Comparison of ENCODE assay signal across 9 mouse cellular contexts in the genomic region with DNA sequence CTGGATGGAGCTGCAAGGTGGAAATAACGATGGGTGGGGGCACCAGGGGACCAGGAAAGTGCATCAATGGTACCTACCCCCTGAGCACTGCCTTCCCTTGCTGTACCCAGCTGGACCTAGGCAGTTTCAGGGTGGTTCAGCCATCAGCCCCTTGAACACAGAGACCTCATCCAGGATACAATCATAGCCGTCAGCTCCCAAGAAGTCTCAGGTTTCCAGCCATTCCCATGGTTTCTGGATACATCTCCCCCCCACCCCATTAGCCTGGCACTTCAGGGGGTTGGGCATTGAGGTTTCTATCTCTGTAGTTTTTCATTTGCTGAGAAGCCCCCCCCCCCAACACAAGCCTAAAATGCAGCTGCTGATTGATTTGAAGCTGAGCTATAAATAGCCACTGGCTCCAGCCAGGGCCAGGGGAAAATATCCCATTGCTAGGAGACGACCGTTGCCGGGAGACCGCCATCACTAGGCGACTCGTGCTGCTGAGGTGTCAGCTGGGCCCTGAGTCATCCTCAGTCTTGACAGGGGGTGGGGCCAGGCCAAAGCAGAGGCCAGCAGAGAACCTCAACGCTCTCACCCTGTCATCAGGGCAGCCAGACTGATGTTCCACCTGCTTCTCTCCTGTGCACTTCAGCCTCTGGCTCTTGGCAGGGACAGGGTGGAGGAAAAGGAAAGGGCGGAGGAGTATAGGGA. TPM values are rescaled to one million over a fixed set of nuclear protein-coding genes. Genes with fewer than 3 reads are reported as not detected.
A peak's percentile ranks its signal among the peaks of the same experiment; 100 is the strongest.
DNase-seq lines count a peak whose midpoint lies in the region; ATAC-seq and TF ChIP-seq lines count a peak whose summit lies in the region.
"Had no signal": no experiment of that assay in that cellular context is flagged by ENCODE, and none has a peak within 500 bp of the region (broad histone marks: within the 10 kb centered on the region; RNA-seq: fewer than 3 reads in every experiment).

No protein-coding gene starts in this region.

- no peaks in the 10 kb centered on the region for H3K79me2 ChIP-seq in C2C12 (ENCODE audit: control insufficient read depth, insufficient read depth)

- TF ChIP-seq CTCF in C2C12 (IDR thresholded peaks at IDR 0.05; ENCODE audit: control insufficient read depth, insufficient read depth, insufficient read length): no peak

- WGBS in hindbrain, embryonic 14.5 days: 9% methylated on average over 10 of the region's 10 CpGs
- 12% methylated on average over 10 of the region's 10 CpGs for WGBS in stomach, embryonic 16.5 days

- H3K9ac ChIP-seq in hindbrain, embryonic 14.5 days: peak overlapping the region; percentile 43
- peak overlapping the region; percentile 7; the same call in 1 of the 2 replicates for H3K9ac ChIP-seq in stomach, embryonic 16.5 days (ENCODE audit: low read length)
- H3K9ac ChIP-seq: liver, embryonic 15.5 days had no signal

- H3K27ac ChIP-seq in hindbrain, embryonic 14.5 days: peak overlapping the region; percentile 90
- no peak overlapping the region for H3K27ac ChIP-seq in stomach, embryonic 16.5 days (ENCODE audit: low read length)
- H3K27ac ChIP-seq: liver, embryonic 15.5 days had no signal

- no peaks in the 10 kb centered on the region for H3K9me3 ChIP-seq in hindbrain, embryonic 14.5 days (ENCODE audit: control insufficient read depth, low read length)
- H3K9me3 ChIP-seq in stomach, embryonic 16.5 days (replicated peaks; ENCODE audit: control insufficient read depth, low read length): no peaks in the 10 kb centered on the region
- H3K9me3 ChIP-seq: liver, embryonic 15.5 days had no signal

- peak overlapping the region; percentile 36 for H3K4me2 ChIP-seq in hindbrain, embryonic 14.5 days (replicated peaks)
- H3K4me2 ChIP-seq in stomach, embryonic 16.5 days (ENCODE audit: low read depth, low read length): no peak overlapping the region
- H3K4me2 ChIP-seq: liver, embryonic 15.5 days had no signal

- H3K27me3 ChIP-seq in C2C12 (ENCODE audit: control insufficient read depth, insufficient read depth, insufficient read length): no peaks in the 10 kb centered on the region
- H3K27me3 ChIP-seq in hindbrain, embryonic 14.5 days (ENCODE audit: control insufficient read depth, insufficient read depth, low read length): no peaks in the 10 kb centered on the region
- peaks cover 3% of the 10 kb centered on the region for H3K27me3 ChIP-seq in stomach, embryonic 16.5 days (ENCODE audit: control insufficient read depth, insufficient read depth, low read length)

- ATAC-seq in frontal cortex, adult (ENCODE audit: low TSS enrichment): peak; percentile 86
- peak; percentile 85 for ATAC-seq in hindbrain, embryonic 14.5 days (ENCODE audit: low FRiP score)
- peak; percentile 71; the same call in 1 of the 2 replicates for ATAC-seq in stomach, embryonic 16.5 days (ENCODE audit: insufficient read depth, low FRiP score)
- no peak for ATAC-seq in activated CD4-positive, CD25-positive, alpha-beta regulatory T cell, adult 4 months

- H3K4me1 ChIP-seq in hindbrain, embryonic 14.5 days (replicated peaks; ENCODE audit: control insufficient read depth, insufficient read depth, low read length): peaks cover 24% of the 10 kb centered on the region
- H3K4me1 ChIP-seq in stomach, embryonic 16.5 days (ENCODE audit: control insufficient read depth, insufficient read depth, low read length): no peaks in the 10 kb centered on the region
- H3K4me1 ChIP-seq: liver, embryonic 15.5 days had no signal

- no peaks in the 10 kb centered on the region for H3K79me3 ChIP-seq in C2C12 (ENCODE audit: low read depth)

- DNase-seq in adrenal gland, postnatal 10 days: peak; percentile 85
- peak; percentile 81 for DNase-seq in hindbrain, embryonic 14.5 days (ENCODE audit: low spot score)
- DNase-seq in mesoderm, embryonic 11.5 days (ENCODE audit: low read depth, low spot score): peak; percentile 91
- no peak for DNase-seq in ovary, postnatal 10 days (ENCODE audit: low spot score)

- H3K4me3 ChIP-seq in C2C12 (ENCODE audit: insufficient read depth, poor library complexity, severe bottlenecking): no peak overlapping the region
- no peak overlapping the region for H3K4me3 ChIP-seq in hindbrain, embryonic 14.5 days (replicated peaks; ENCODE audit: low read length)
- H3K4me3 ChIP-seq in stomach, embryonic 16.5 days (replicated peaks; ENCODE audit: low read length): no peak overlapping the region
- H3K4me3 ChIP-seq: liver, embryonic 15.5 days had no signal

- H3K36me3 ChIP-seq in C2C12 (ENCODE audit: control insufficient read depth, insufficient read depth): no peaks in the 10 kb centered on the region
- no peaks in the 10 kb centered on the region for H3K36me3 ChIP-seq in hindbrain, embryonic 14.5 days (replicated peaks; ENCODE audit: control insufficient read depth, insufficient read depth)
- no peaks in the 10 kb centered on the region for H3K36me3 ChIP-seq in stomach, embryonic 16.5 days (ENCODE audit: control insufficient read depth, insufficient read depth, low read length)
- H3K36me3 ChIP-seq: liver, embryonic 15.5 days had no signal

- no peak overlapping the region for H3ac ChIP-seq in C2C12 (ENCODE audit: control insufficient read depth, insufficient read length, low read depth)

TF ChIP-seq in C2C12, 6 proteins besides CTCF, POLR2A, EP300 and RAD21:
- peak; percentile 44 for TF ChIP-seq MYOD1 (IDR thresholded peaks at IDR 0.05; ENCODE audit: control insufficient read depth, insufficient read length, low read depth)
- TF ChIP-seq FOSL1 (IDR thresholded peaks at IDR 0.05; ENCODE audit: insufficient read depth, low read length, poor library complexity, severe bottlenecking): peak; percentile 22
- TF ChIP-seq MYOG (IDR thresholded peaks at IDR 0.05; ENCODE audit: control insufficient read depth, extremely low read depth, insufficient read length): no peak
- no peak for TF ChIP-seq CEBPB (IDR thresholded peaks at IDR 0.05; ENCODE audit: low read depth)
- TF ChIP-seq USF1 (IDR thresholded peaks at IDR 0.05; ENCODE audit: low read depth): peak; percentile 10

RNA-seq across cellular contexts. Expression of a gene that starts 5.9 kb away (rescaled TPM):
- polyA plus RNA-seq in C2C12 (2012; fragmentation: generic; extraction: Trizol): 5.7 TPM
- 10 to 100 TPM; 11.6 to 14.5 TPM for total RNA-seq in adrenal gland, postnatal 10 days (2021)
- 31.7 and 35.0 TPM in 2 replicates for polyA plus RNA-seq in hindbrain, embryonic 14.5 days (2014; fragmentation: Nextera tagmentation; extraction: Ambion mirVana)
- polyA plus RNA-seq in stomach, embryonic 16.5 days (2015; fragmentation: Nextera tagmentation; extraction: Ambion mirVana): 2.6 and 2.8 TPM in 2 replicates
- under 1 TPM in 1 of 2 experiments, not detected in 1; 0.16 TPM for polyA plus RNA-seq in activated CD4-positive, CD25-positive, alpha-beta regulatory T cell, adult 4 months (2017; shearing (Covaris generic))

RNA-seq across cellular contexts. Expression of a gene that starts 6.0 kb away (rescaled TPM):
- 64.0 TPM for polyA plus RNA-seq in C2C12 (2012; fragmentation: generic; extraction: Trizol)
- total RNA-seq in adrenal gland, postnatal 10 days (2021): 10 to 100 TPM; 28.0 to 45.1 TPM
- 11.8 and 15.1 TPM in 2 replicates for polyA plus RNA-seq in hindbrain, embryonic 14.5 days (2014; fragmentation: Nextera tagmentation; extraction: Ambion mirVana)
- polyA plus RNA-seq in stomach, embryonic 16.5 days (2015; fragmentation: Nextera tagmentation; extraction: Ambion mirVana): 25.4 and 28.0 TPM in 2 replicates
- polyA plus RNA-seq in activated CD4-positive, CD25-positive, alpha-beta regulatory T cell, adult 4 months (2017; shearing (Covaris generic)): 1 to 10 TPM; 2.2 to 4.6 TPM

RNA-seq across cellular contexts. Expression of a gene that starts 7.5 kb away (rescaled TPM):
- not detected for polyA plus RNA-seq in C2C12 (2012; fragmentation: generic; extraction: Trizol)
- total RNA-seq in adrenal gland, postnatal 10 days (2021): under 1 TPM in 1 of 2 experiments, not detected in 1; 0.48 TPM
- not detected in 2 replicates for polyA plus RNA-seq in hindbrain, embryonic 14.5 days (2014; fragmentation: Nextera tagmentation; extraction: Ambion mirVana)
- polyA plus RNA-seq in stomach, embryonic 16.5 days (2015; fragmentation: Nextera tagmentation; extraction: Ambion mirVana): 1.2 TPM in 1 of 2 replicates, not detected in the other
- polyA plus RNA-seq in activated CD4-positive, CD25-positive, alpha-beta regulatory T cell, adult 4 months (2017; shearing (Covaris generic)): not detected
- polyA plus RNA-seq: liver, embryonic 15.5 days had no signal

RNA-seq across cellular contexts. Expression of a gene that starts 10.3 kb away (rescaled TPM):
- 46.0 TPM for polyA plus RNA-seq in C2C12 (2012; fragmentation: generic; extraction: Trizol)
- 10 to 100 TPM; 63.1 to 76.4 TPM for total RNA-seq in adrenal gland, postnatal 10 days (2021)
- 77.6 and 91.6 TPM in 2 replicates for polyA plus RNA-seq in hindbrain, embryonic 14.5 days (2014; fragmentation: Nextera tagmentation; extraction: Ambion mirVana)
- polyA plus RNA-seq in stomach, embryonic 16.5 days (2015; fragmentation: Nextera tagmentation; extraction: Ambion mirVana): 96.9 and 102 TPM in 2 replicates
- 100 to 1,000 TPM; 196 to 238 TPM for polyA plus RNA-seq in activated CD4-positive, CD25-positive, alpha-beta regulatory T cell, adult 4 months (2017; shearing (Covaris generic))

RNA-seq across cellular contexts. Expression of a gene that starts 16.6 kb away (rescaled TPM):
- 0.12 TPM for polyA plus RNA-seq in C2C12 (2012; fragmentation: generic; extraction: Trizol)
- total RNA-seq in adrenal gland, postnatal 10 days (2021): not detected
- polyA plus RNA-seq in hindbrain, embryonic 14.5 days (2014; fragmentation: Nextera tagmentation; extraction: Ambion mirVana): 0.41 TPM in 1 of 2 replicates, not detected in the other
- polyA plus RNA-seq in stomach, embryonic 16.5 days (2015; fragmentation: Nextera tagmentation; extraction: Ambion mirVana): 0.12 TPM in 1 of 2 replicates, not detected in the other
- polyA plus RNA-seq in activated CD4-positive, CD25-positive, alpha-beta regulatory T cell, adult 4 months (2017; shearing (Covaris generic)): under 1 TPM in 1 of 2 experiments, not detected in 1; 0.62 TPM
